Mouse (Mus musculus) E14TG2a.4 (cell line): ENCODE results near the gene Gm21983.

Experiments
- H3K27me3 ChIP-seq: 2 replicates; pipeline ENCODE4 v1.6.1; 2014; ENCODE audit warnings: low read length, control low read depth; ENCODE audit not compliant: insufficient read depth
- H3K36me3 ChIP-seq: 2 replicates; pipeline ENCODE4 v1.6.1; 2014; ENCODE audit warnings: low read length, control low read depth; ENCODE audit not compliant: insufficient read depth
- H3K4me1 ChIP-seq: replicated peaks from 2 replicates; pipeline ENCODE4 v1.6.1; 2014; ENCODE audit warnings: low read depth, low read length, control low read depth
- H3K4me3 ChIP-seq: replicated peaks from 2 replicates; pipeline ENCODE4 v1.5.1; 2014; ENCODE audit warnings: mild to moderate bottlenecking, low read length
- H3K9me3 ChIP-seq: 2 replicates; pipeline ENCODE4 v1.6.1; 2014; ENCODE audit warnings: low read length, control low read depth
- CTCF ChIP-seq: conservative IDR thresholded peaks from 2 replicates; pipeline ENCODE4 v1.5.1; 2014; ENCODE audit warnings: low read length
- NANOG ChIP-seq: IDR thresholded peaks from 2 replicates; pipeline ENCODE4 v1.6.1; 2014; ENCODE audit warnings: borderline replicate concordance, low read length, mixed read lengths
- POU5F1 ChIP-seq: IDR thresholded peaks from 2 replicates; pipeline ENCODE4 v1.6.1; 2014; ENCODE audit warnings: low read length, borderline replicate concordance

Gene Gm21983

GRCm38 (mm10) chr7:27219937-27220336, 39.1 kb upstream of the Gm21983 start:
- H3K9me3 ChIP-seq, result no peaks in the 10 kb centered on the region
- peaks cover 72% of the 10 kb centered on the region for H3K36me3 ChIP-seq
- H3K27me3 ChIP-seq, result no peaks in the 10 kb centered on the region
- H3K4me1 ChIP-seq, result peaks cover 63% of the 10 kb centered on the region
- no peak for TF ChIP-seq NANOG
- no peak overlapping the region for H3K4me3 ChIP-seq

- H3K4me3 ChIP-seq, result no peak overlapping the region
- TF ChIP-seq NANOG (no peak), POU5F1 (no peak), CTCF (no peak)
- no peaks in the 10 kb centered on the region for H3K27me3 ChIP-seq
- H3K4me1 ChIP-seq, result peaks cover 49% of the 10 kb centered on the region
- no peaks in the 10 kb centered on the region for H3K9me3 ChIP-seq
- peaks cover 76% of the 10 kb centered on the region for H3K36me3 ChIP-seq
Observed at GRCm38 (mm10) chr7:27218586-27218985, 37.7 kb upstream of the Gm21983 start.

- TF ChIP-seq CTCF, result no peak
- TF ChIP-seq POU5F1, result no peak
- TF ChIP-seq NANOG, result no peak
- H3K4me3 ChIP-seq, result no peak overlapping the region
- H3K27me3 ChIP-seq, result no peaks in the 10 kb centered on the region
- H3K36me3 ChIP-seq, result peaks cover 92% of the 10 kb centered on the region
- no peaks in the 10 kb centered on the region for H3K9me3 ChIP-seq
- H3K4me1 ChIP-seq, result peaks cover 23% of the 10 kb centered on the region
Observed at GRCm38 (mm10) chr7:27212626-27213025, 31.7 kb upstream of the Gm21983 start.

GRCm38 (mm10) chr7:27203730-27204449, 23.0 kb upstream of the Gm21983 start:
- H3K4me1 ChIP-seq, result peaks cover 38% of the 10 kb centered on the region
- TF ChIP-seq POU5F1 (no peak), NANOG (no peak), CTCF (no peak)
- peaks cover 88% of the 10 kb centered on the region for H3K36me3 ChIP-seq
- no peaks in the 10 kb centered on the region for H3K9me3 ChIP-seq
- no peaks in the 10 kb centered on the region for H3K27me3 ChIP-seq
- H3K4me3 ChIP-seq, result no peak overlapping the region

GRCm38 (mm10) chr7:27198779-27199178, 17.9 kb upstream of the Gm21983 start:
- 0 out of 2 replicates have a peak overlapping the region, but pooled peaks have one; percentile 24 for H3K4me3 ChIP-seq
- no peak for TF ChIP-seq CTCF
- peak; percentile 23; the same call in 1 of the 2 replicates for TF ChIP-seq NANOG
- H3K27me3 ChIP-seq, result no peaks in the 10 kb centered on the region
- H3K36me3 ChIP-seq, result peaks cover 71% of the 10 kb centered on the region
- H3K4me1 ChIP-seq, result peaks cover 67% of the 10 kb centered on the region
- H3K9me3 ChIP-seq, result no peaks in the 10 kb centered on the region

GRCm38 (mm10) chr7:27198355-27198754, 17.5 kb upstream of the Gm21983 start:
- TF ChIP-seq CTCF (no peak), NANOG (no peak), POU5F1 (no peak)
- 0 out of 2 replicates have a peak overlapping the region, but pooled peaks have one; percentile 24 for H3K4me3 ChIP-seq
- H3K27me3 ChIP-seq, result no peaks in the 10 kb centered on the region
- H3K4me1 ChIP-seq, result peaks cover 67% of the 10 kb centered on the region
- no peaks in the 10 kb centered on the region for H3K9me3 ChIP-seq
- peaks cover 71% of the 10 kb centered on the region for H3K36me3 ChIP-seq

- TF ChIP-seq POU5F1 (no peak), CTCF (no peak), NANOG (no peak)
- Histone ChIP-seq H3K27me3 (no peaks in the 10 kb centered on the region), H3K4me1 (peaks cover 67% of the 10 kb centered on the region), H3K36me3 (peaks cover 71% of the 10 kb centered on the region), H3K9me3 (no peaks in the 10 kb centered on the region), H3K4me3 (peak overlapping the region; percentile 66)
Observed at GRCm38 (mm10) chr7:27197634-27198033, 16.7 kb upstream of the Gm21983 start.

- H3K4me3 ChIP-seq, result peak overlapping the region; percentile 66
- peaks cover 67% of the 10 kb centered on the region for H3K4me1 ChIP-seq
- no peaks in the 10 kb centered on the region for H3K9me3 ChIP-seq
- TF ChIP-seq CTCF, result no peak
- no peak for TF ChIP-seq POU5F1
- no peak for TF ChIP-seq NANOG
- H3K36me3 ChIP-seq, result peaks cover 71% of the 10 kb centered on the region
- H3K27me3 ChIP-seq, result no peaks in the 10 kb centered on the region
Observed at GRCm38 (mm10) chr7:27197136-27197535, 16.2 kb upstream of the Gm21983 start.
